Mouse (Mus musculus) erythroblast, adult 5-6 weeks (primary cell): ENCODE measurements around the gene Tmtc4. TPM values are rescaled to one million over a fixed set of nuclear protein-coding genes. Genes with fewer than 3 reads are reported as not detected.

ENCODE experiments used
- ATAC-seq: replicated peaks from 2 replicates; pipeline ENCODE4 v1.8.0; 2016; ENCODE audit warnings: moderate number of reproducible peaks, mild to moderate bottlenecking, moderate TSS enrichment, inconsistent platforms; ENCODE audit not compliant: poor library complexity, low FRiP score, severe bottlenecking
- total RNA-seq, 2 experiments: library from RNA; stranded (forward) in 1 of 2; stranded (reverse) in 1 of 2; fragments of 150-400 nt in 1 of 2; fragments of 200-764, 138-1000 nt in 1 of 2; gene quantifications; 2 replicates each; pipeline versions ENCODE4 v1.2.3 to v1.2.4; 2015 to 2017; ENCODE audit warnings: low replicate concordance in 2 of 2

The Tmtc4 gene
- total RNA-seq, 2 experiments from 2014 or later: 2.5 to 3.7 TPM

DNA sequence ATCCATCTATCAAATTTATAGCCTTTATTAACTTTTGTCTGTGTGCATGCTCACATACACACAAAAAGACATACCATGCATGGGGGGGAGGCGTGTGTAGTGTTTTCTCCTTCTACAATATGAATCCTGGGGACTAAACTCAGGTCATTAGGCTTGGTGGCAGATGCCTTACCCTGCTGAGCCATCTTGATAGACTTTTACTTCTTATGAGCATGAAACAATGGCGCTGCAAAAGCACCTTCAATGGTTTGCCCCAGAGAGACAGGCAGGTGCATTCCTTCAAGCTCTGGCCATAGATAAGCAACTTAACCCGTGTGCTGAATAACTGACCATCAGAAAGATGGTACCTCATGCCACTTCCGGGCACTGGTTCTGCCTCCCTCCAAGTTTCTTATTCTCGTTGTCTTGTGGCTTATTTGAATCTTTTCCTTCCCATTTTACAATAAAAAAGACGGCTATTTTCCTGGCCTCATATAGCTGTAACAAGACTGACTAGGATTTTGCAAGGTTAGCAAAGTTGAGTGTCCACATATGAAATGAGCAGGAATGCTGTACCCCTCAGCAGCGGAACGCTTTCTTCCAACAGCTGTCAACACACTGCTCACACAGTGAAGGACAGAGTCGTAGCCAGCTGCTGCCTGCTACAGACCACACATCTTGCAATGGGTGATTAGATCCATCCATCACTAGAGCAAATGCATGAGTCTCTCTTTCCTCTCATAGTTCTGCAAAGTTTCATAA lies 6.6 kb downstream of the Tmtc4 start:
- ATAC-seq: no peak

DNA sequence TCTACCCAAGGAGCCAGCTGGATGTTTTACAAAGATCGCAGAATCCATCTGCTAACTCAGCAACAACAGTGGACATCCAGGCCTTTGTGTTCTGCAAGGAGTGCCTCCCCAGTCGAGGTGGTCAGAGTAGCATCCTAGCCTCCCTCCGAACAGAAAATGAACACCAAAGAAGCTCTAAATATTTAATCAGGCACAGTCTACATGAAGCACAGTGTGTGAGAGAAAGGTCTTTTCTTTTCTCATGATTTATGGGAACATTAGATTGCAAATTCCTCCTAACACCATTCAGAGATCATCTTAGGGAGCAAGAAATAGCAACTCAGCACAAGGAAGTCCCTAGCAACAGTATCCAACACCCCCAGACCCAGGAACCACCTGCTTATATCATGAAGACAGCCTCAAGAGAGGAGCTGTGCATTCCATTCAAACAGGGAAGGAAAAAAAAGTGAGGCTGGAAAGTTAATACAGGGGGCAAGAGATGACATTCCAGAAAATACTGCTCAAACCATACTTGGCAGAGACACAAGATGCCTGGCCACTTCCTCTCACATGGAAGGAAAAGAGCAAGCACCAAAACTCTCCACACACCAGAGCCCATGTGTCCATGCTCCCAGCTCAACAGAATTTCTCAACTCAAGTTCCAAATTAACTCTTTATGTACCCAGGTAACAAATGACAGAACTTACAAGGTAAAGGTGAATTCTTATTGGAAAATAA lies 8.8 kb downstream of the Tmtc4 start:
- ATAC-seq: no peak

DNA sequence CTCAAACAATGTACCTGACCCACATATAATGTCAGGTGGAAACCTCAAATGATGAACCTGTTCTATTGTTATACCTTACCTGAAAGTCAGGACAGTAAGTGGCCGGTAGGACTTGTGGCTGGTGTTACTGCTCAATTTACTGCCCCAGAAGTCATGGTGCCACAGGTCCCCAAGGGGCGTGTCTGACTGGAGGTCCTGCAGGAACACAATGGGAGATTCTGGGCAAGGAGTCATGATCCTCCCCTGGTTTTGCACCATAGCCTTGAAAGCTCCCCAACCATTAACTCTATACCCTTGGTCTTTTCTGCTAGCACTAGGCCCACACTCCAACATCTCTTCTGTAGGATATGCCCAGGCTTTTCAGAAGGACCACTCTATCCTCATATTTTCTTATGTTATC lies 10.7 kb downstream of the Tmtc4 start:
- ATAC-seq: no peak

DNA sequence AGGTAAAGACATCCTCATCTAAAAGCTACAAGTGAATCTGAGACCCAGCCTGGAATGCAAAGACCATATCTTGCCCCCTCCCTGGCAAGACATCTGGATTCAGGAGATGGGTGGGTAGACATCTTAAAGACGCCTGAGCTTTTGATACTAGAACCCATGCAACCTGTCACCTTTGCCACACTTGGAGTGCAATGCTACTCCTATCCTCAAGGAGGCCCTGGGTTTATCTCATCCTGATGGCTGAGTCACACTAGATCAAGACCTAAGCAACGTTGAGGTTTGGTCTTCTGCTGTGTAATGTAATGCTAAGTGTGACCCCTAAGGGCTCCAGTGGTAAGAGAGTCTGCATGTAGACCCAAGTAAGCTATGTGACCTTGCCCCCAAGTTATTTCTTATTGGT lies 15.8 kb downstream of the Tmtc4 start:
- no peak for ATAC-seq

DNA sequence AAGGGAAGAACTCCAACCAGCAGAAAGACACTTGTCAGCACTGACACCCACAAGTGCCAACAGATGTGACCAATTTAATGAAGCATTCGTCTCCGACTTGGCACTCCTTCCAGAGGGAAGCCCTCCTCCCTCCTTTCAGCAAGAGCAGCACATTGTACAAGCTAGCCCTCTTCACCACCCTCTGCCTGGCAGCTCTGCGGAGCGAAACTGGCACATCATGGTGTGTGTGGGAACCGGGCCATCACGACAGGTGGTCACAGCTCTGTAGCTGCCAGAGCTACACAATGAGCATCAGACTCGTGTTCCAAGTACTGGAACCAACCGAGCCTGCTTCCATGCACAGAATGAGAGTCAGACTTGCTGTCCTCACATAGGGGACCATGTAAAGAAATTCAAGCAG lies 25.9 kb downstream of the Tmtc4 start:
- no peak for ATAC-seq

DNA sequence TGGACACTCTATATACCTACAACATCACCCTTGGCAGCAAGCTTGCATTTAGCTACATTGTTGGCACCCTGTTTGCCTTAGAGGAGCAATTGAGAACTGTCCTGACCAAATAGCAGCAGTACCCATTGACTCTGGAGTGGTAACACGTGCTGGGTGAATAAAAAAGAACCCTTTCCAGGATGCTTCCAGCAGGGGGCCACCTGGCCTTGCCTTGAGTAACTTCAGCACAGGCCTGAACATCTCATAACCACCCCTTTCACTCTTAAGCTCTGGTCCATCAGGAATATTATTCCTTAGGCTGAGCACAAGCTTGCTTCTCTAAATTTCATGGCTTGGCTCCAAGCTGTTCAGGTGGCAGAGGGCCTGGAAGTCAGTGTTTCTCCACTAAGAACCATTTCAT lies 30.5 kb downstream of the Tmtc4 start:
- ATAC-seq: no peak

DNA sequence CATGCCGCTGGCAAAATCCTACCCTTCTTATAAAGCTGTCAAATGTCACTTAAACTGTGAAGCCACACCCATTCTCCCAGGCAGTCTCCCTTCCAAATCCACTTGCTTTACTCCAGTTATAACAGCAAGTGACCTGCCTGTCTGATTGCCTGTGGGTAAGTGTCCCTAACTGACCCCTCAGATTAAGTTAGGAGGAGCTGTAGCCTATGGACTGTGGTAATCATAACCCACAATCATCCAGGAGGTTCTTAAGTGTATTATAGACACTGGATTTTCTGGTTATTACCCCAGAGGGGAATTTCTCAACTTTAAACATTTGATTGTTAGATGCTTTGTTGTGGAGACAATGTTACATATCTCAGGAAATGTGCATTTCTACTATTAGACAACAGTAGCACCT lies 31.3 kb downstream of the Tmtc4 start:
- no peak for ATAC-seq

DNA sequence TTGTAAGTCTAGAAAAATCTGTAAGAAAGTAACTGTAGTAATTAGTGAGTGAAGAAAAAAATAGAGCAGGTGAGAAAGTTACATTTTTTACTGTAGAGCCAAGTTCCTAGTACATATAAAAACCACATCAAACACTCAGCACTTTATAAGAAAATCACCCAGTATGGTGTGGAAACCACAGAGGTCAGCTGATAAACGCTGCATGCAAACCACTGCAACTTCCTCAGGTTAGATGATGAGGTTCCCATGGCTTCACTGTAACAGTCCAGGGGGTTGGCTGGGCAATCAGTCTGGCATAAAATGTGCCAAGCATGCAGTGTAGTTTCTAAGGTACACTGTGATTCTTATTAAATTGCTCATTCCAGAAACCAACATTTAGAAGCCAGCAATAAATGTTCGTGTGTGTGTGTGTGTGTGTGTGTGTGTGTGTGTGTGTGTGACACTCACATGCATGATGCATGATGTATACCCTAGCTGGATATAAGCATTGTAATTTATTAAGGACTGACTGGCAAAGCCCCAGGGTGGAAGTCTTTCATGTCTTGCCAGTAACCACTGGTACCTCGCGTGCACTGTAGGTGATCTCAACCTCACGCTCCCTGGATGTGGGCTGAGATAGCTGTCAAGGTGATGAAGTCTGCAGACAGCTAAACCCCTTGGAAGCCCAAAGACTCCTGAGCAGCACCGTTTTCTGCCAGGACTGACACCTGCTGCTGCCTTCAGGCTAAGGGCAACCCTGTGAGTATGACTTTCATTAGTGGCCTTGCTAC lies 32.0 kb downstream of the Tmtc4 start:
- ATAC-seq: no peak

DNA sequence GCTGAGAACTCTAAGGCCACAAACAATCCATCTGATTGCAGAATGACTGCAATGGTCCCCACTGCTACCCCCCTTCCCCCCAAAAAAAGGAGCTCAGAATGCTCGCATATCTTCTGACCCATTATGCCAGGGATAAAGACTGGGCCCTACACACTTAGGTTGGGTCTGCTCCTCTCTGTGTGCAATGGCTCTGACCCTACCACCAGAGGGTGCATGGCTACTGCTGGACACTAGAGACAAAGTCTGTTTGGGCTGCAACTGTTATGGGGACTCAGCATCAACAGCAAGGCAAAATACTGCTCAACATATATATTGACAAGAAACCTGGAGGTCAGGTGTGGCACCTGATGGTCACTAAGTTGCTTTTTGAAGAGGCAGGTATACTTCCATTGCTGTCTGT lies 32.9 kb downstream of the Tmtc4 start:
- ATAC-seq: no peak

DNA sequence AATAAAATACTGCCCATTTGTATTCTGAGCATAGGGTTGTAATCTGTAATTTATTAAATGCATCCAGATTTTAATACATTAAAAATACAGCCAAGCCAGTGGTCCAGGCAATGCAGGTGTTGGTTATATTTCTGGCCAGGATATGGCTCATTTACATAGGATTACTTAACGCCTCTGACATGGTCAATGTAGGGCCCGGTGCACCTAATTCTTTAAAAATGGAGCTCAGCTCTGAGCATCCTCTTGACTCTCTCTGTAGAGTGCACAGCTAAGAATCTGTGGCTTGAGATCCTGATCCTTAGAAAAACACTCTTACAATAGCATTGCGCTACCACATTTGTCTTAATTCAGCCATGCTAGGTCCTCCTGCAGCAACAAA lies 40.4 kb downstream of the Tmtc4 start:
- no peak for ATAC-seq

DNA sequence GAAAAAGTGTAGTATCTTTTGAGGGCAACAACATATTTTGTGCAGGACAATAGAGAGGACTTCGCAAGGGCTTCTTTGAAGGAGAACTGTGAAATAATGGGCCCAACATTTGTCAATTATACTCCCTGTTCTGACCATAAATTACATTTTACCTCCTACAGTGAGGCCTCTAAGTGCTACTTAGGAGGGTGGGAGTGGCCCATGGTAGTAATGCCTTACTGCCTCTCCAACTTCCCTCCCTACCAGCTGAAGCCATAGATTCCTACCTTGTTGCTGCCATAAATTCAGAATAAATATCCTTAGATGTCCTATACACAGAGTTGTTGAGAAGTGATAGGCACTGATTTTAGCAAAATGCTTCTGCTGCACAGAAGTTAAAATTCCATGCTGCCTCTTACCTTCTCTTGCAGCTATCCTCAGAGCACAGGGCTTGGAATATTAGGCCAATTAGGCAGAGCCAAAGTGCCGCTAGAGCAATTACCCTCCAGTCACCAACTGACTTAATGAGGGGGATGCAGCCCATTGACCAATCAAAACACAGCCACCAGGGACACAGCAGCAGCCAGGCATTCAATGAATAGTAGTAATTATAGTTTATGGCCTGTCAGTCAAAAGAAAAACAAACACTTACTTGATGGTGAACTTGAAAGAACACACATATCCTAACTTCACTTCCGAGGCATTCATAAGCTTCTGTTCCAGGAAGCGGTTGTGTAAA lies 40.9 kb downstream of the Tmtc4 start:
- ATAC-seq: no peak

DNA sequence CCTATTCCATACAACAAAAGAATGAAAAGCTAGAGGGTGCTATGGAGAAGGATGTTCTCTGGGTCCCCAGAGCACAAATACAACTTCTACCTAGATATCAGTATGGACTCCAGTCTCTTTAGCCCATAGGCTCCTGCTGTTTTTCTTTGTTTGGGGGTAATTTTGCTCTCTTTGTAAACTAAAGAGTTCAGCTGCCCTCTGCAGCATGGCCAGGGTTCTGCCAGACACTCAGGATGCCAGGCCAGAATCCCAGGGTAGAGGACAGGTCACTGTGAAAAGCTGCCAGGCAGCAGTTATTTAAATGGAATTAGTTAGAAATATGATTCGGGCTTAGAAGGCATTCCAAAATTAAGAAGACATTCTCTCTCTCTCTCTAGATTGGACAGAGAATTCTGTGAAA lies 47.4 kb downstream of the Tmtc4 start:
- ATAC-seq: no peak

DNA sequence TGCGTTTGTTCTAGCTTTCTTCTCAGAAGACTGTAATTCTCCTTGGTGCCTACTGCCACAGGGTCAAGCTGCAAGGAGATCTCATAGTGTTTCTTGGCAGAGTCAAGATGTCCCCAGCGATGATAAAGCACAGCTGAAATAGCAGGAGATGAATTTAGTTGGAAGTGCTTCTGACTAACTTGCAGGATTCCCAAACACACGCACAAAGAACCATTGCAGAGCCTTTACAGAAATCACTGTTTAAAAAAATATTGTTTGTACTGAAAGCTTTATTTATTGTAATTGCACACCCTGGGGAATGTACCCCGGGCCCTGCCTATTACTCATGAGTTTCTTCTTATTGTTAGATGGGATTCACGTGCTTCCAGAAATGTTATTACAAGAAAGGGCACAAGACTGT lies 63.8 kb downstream of the Tmtc4 start:
- no peak for ATAC-seq

DNA sequence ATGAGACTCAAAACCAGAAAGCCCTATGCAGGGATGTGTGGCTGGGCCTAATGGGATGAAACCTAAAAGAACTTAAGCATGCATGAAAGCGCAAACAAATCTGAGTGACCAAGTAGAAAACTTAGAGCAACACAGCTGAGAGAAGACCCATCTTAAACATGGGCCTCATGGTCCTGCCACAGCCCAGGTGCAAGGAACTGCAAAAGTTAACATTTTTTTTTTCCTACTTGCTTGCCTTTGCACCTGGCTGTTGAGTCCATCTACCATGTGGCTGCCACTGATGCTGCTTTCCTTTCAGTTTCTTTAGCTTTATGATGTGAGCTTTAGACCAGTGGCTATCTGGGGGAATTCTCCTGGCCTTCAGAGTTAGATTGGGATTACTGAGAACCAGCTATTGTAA lies 66.2 kb downstream of the Tmtc4 start:
- ATAC-seq: no peak

DNA sequence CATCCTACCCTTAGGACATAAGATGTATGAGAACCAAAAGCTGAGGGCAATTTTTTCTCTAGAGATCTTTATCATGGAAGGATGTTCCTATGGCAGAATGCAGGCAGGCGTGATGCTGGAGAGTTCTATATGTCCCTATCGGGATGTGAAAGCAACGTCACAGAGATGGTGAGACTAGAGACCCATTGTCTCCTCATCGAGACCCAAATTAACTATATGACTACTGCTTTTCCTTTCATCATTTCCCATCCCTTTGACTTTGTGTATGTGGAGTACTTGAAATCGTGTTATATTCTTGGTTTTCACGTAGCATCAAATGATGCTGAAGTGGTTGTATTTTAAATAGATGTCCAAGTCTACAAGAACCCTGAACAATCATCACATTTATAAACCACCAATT lies 70.2 kb downstream of the Tmtc4 start, which contains the start of gene Ggact:
Gene Ggact, minus strand, starts transcription at position 101 of the 400 bp plus-strand sequence.
- ATAC-seq: no peak

DNA sequence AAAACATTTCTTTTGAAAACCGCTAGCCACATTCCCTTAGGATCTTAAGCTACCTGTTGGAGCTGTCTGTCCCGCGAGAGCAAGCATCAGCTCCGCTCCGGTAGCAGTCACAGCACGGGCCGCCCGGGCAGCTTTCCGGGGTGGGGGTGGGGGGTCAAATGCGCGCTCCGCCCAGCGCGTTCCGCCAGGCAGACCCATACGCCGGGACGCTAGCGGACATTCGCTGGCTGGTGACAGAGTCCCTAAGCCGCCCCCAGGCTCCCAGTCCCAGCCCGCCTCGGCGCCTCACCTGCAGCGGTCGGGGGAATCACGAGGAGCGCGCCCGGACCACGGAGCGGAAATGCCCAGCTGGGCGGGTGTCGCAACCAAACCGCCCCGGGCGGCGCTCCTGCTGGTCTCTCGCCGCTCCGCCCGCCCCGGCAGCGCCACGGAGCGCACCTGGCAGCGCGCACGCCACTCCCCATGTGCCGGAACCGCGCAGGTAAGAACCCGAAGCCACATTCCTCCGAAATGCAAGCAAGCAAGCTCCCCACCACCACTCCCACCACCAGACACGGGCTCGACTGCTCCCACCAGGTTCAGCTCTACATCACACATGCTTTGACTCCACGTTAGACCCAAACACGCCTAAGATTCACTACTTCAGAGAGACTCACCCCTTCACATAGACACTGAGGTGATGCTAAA lies 70.9 kb downstream of the Tmtc4 start:
- ATAC-seq: peak; percentile 67; the same call in 1 of the 2 replicates

DNA sequence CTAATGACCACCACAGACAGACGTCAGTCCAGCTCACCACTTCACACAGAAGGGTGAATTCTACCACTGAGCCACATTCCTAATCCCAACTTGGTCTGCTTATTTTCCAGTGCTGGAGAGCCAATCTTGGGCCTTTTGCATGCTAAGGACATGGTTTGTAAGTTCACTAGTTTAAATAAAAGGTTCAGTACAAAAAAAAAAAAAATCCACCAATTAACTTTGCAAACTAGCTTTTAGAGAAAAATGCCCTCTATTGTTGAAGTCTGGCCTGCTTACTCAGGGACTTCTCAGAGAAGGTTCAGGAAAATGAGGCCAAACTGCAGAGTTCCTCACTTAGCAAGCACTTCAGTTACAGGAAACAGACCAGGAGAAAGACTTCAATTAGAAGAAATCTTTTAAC lies 71.7 kb downstream of the Tmtc4 start:
- no peak for ATAC-seq

DNA sequence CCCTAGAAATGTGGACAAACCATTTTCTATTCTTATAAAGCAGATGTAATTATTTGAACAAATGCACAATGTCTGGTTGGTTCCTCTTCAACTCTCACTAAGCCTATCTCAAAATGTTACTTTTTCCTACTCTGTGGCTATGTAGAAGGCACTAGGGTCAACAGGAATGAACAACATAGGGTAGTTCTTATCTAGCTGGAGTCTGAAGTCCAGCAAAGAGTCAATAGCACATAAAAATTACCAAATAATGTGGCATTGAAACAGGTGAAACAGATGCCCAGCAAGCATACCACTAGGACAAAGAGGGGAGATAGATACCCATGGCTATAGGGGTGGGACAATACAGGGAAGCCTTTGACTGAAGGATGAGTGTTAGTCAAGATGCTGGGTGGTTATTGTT lies 72.6 kb downstream of the Tmtc4 start:
- ATAC-seq: no peak

DNA sequence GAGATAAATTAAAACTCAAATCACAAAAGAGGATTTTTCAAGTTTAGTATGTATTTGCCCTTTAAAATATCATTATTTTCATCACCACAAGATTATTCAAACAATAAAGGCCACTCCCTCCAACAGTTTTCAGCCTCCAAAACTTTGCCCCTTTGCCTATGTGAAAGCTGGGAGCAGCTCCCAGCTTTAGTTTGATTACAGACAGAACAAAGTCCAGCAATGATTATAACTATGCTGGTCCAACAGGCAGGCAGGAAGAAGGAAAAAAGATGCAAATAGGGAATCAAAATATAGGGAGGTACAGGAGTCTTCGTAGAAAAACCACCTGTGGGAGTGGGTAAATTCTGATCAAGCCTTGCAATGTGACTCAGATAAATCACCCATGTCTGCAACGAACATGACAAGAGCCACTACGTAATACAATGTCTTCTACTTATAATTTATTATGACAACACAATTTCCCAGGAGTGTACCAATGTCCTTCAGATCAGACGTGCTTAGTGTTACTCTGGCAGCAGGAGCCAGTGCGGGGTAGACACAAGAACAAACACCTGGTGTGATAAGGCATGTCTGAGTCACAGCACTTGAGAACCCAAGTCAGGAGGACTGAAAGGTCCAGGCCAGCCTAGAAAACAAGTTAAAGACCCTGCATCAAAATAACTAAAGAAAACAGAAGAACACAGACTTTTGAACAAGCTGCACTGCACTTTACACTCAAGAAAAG lies 74.3 kb downstream of the Tmtc4 start:
- no peak for ATAC-seq
